Mouse (Mus musculus) skeletal muscle tissue, adult 2 months (tissue): ENCODE measurements around the gene F5.

ENCODE experiments used
- DNase-seq: peaks from one replicate; pipeline ENCODE4 v3.0.0-alpha.2; 2012; ENCODE audit warnings: low read depth, low spot score

F5 gene

GRCm38 (mm10) chr1:164158571-164158970 is 6.9 kb downstream of the F5 start:
- DNase-seq = peak; percentile 17

DNA sequence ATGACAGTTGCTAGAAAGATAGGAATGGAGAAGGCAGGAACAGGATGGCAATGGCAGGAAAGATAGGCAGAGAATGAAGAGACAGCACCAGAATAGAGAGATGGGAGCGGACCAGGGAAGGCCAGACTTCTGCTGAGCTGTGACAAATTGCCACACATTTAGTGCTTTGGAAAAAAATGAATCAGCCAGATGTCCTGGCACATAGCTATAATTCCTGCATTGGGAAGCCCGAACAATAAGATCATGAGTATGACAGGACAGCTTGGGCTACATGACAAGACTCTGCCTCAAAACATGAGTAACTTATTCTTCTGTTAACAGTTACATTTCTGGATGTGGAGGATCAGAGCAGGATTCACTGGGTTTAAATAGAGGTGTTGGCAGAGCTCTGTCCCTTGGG is 8.1 kb downstream of the F5 start:
- peak; percentile 45 for DNase-seq

- no peak for DNase-seq
Observed at GRCm38 (mm10) chr1:164162745-164163144, 11.1 kb downstream of the F5 start.

- DNase-seq = no peak
Observed at GRCm38 (mm10) chr1:164168818-164169217, 17.2 kb downstream of the F5 start.

DNA sequence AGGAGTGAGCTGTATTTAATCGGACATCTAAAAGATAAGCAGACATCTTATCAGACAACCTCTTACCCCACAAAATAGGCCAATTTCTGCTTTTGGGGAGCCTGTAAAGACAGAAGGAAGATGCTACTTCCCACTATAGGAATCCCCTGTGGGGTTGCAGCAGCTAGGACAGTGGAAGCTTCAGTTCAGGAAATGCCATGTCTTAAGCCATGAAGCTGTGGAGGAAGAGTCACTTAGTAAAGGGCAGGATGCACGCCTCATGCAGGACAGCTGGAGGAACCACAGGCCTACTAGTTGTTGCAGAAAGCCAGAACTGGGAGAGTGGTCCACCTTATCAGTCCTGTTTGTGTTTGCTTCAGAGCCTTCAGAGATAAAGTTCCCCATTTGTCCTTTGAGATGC is 18.8 kb downstream of the F5 start:
- no peak for DNase-seq

- DNase-seq = no peak
Observed at GRCm38 (mm10) chr1:164173145-164173544, 21.5 kb downstream of the F5 start.

DNA sequence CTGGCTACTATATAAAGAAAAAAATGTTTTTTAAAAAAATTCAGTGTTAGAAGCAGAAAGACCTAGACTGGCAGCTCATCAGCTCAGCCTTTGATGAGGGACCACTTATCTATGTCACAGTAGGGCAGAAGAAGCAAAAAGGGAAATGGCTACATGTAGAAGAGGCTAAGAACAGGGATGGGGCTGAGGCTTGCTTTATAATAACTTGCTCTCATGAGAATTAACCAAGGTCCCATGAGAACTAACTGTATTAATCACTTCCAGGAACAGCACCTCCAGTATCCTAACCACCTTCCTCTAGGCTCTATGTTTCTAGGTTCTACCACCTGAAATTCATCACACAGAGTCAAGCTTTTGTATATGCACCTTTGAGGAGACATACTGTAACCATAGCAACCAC is 25.2 kb downstream of the F5 start:
- DNase-seq = no peak

DNA sequence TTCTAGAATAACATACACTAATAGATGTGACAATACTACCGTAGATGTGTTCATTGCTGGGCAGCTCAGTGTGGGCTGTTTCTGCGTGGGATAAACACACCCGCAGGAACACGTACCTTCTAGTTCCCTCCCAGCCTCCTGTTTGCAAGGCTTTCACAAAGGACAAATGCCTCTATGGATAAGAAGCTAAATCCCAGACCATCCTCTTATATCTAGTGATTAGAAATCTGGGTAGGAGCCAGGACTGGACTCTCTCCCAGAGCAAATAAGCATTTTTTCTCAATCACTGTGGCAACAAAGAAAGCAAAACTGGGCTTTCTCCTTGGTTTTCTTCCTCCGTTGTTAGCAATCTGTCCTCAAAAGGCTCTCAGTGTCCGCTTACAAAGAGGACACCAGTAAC is 26.8 kb downstream of the F5 start:
- DNase-seq = no peak

DNA sequence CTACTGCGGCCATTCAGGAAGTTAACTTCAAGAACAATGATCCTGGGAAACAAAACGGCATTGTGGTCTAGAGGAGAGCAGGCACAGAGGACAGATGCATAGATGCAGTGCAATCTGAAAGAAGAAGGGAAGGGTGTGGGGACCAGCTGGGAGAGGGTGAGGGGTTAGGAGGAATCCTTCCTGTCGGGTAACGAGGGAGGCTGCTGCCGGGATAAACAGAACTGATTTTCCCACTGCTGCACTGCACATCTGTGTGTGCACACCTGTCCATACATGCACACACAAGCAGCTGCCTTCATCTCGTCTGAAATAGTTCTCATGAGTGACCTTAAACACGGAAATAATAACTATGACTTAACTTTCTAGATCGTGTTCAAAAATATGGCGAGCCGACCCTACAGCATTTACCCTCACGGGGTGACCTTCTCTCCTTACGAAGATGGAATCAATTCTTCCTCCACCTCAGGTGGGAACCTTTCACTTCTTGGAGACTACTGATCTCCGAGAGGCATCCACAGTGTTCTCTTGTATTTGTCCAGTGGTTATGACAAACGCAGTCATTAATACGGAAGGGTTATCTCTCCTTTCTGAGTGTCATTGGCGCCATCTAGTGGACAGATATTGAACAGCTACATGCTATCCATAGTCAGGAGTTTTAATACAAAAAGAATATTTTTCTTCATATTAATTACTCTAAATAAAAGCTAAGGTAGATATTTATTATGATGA is 32.7 kb downstream of the F5 start:
- DNase-seq = peak; percentile 41

DNA sequence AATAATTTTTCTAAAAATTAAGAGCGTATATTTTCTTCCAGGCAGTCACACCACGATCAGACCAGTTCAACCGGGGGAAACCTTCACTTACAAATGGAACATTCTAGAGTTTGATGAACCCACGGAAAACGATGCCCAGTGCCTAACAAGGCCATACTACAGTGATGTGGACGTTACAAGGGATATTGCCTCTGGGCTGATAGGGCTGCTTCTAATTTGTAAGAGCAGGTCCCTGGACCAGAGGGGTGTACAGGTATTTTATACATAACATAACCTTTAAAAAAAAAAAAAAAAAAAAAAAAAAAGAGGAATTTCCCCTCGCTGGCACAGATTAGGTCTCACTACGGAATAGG is 33.2 kb downstream of the F5 start:
- no peak for DNase-seq

DNA sequence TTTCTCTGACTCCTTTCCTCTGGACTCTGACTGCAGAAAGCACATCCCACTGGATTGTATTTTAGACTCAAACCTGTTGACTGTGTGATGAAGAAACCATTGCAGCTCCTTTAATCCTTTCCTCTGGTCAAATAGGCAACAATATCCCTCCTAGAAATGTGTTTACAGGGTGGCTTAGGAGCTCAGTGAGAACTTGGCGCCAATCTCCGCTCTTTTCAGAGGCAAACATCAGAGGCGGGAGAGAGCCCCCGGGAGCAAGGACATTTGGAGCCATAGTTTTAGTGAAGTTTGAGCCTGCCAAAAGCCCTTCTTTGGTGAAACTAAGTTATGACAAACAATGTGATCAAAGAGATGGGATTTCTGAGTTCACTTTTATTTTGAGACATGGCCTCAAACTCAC is 33.7 kb downstream of the F5 start:
- no peak for DNase-seq

DNA sequence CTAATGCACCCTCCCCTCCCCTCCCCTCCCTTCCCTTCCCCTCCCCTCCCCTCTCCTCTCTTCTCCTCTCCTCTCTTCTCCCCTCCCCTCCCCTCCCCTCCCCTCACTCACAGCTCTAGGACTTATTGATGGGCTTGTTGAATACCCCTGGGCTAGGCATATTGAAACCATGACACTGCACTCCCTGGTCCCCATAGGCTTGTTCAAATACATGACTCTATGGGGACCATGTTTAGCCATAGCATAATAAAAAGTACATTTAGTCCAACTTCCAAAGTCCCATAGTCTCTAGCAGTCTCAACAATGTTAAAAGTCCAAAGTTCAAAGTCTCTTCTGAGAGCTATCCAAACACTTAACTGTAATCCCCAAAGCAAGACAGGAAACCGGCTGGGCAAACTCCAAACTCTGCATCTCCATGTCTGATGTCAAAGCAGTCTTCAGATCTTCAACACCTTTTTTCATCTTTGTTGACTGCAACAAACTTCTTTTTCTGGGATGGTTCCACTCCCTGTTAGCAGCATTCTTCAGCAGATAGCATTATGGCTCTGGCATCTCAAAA is 35.4 kb downstream of the F5 start:
- no peak for DNase-seq

- DNase-seq = no peak
Observed at GRCm38 (mm10) chr1:164199551-164199950, 47.9 kb downstream of the F5 start.

DNA sequence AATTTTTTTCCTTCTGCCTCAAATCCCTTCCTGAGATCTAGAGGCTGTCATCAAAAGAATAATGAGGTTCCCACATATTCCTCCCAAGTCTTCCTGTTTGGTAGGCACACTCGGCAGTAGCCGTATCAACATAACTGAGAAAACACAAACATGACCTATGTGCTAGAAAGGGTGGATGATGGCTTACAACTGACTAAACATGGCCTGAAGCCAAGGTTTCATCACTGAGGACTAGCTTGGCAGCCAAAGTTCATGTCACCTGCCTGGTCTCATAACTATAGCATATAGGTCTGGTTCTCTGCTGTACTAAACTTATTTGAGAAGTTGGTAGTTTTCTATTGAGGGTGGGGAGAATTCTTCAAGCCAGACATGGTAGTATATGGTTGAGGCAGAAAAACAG is 56.8 kb downstream of the F5 start:
- no peak for DNase-seq

GRCm38 (mm10) chr1:164210899-164211298 is 59.3 kb downstream of the F5 start:
- no peak for DNase-seq

DNA sequence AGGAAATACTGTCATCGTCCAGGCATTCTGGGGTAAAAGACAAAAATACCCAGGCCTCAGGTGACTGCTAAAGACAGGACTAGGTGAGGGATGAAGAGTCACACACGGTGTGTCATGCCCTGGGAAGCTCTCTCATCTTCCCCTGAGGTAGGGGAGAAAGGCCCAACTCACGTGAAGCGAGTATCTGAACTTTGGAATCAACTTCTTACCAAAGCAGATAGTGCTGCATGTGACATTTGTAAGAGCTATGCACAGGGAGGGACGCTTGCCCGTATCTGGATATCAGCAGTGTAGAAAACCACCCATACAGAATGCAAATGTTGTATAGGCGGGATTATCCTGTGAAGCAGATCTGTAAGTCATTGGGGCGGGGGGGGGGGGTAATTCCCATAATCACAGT is 61.0 kb downstream of the F5 start:
- DNase-seq = no peak

DNA sequence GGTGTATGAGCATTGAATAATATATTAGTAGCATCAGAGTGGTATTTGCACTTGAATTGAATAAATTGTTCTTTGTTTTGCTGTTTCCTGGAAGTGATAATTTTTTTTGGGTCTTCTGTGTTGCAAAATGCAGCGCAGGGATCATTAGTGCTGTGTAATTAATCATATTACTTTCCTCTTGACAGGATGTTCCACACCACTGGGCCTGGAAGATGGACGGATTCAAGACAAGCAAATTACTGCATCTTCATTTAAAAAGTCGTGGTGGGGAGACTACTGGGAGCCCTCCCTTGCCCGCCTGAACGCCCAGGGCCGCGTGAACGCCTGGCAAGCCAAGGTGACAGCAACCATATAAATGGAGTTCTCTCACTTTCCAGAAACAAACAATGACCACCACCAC is 62.6 kb downstream of the F5 start:
- DNase-seq = no peak

DNA sequence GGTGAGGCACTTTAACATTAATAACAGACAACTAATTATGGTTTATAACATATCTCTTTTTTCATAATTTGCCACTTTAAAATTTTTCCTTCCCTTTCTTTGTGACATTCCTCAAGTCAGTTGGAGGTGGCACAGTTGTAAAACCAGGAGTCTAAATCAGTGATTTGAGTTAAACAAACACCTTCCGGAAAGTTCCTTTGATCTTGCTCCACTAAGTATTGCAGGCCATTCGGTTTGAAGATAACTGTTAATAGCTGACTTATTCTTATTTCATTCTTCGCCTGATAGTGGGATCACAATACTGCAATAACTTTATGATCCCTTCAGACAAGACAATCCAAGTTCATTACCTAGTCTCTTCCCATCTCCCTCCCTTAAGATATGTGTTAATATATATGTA is 63.5 kb downstream of the F5 start:
- DNase-seq = no peak

- peak; percentile 27 for DNase-seq
Observed at GRCm38 (mm10) chr1:164215540-164215939, 63.9 kb downstream of the F5 start.

DNA sequence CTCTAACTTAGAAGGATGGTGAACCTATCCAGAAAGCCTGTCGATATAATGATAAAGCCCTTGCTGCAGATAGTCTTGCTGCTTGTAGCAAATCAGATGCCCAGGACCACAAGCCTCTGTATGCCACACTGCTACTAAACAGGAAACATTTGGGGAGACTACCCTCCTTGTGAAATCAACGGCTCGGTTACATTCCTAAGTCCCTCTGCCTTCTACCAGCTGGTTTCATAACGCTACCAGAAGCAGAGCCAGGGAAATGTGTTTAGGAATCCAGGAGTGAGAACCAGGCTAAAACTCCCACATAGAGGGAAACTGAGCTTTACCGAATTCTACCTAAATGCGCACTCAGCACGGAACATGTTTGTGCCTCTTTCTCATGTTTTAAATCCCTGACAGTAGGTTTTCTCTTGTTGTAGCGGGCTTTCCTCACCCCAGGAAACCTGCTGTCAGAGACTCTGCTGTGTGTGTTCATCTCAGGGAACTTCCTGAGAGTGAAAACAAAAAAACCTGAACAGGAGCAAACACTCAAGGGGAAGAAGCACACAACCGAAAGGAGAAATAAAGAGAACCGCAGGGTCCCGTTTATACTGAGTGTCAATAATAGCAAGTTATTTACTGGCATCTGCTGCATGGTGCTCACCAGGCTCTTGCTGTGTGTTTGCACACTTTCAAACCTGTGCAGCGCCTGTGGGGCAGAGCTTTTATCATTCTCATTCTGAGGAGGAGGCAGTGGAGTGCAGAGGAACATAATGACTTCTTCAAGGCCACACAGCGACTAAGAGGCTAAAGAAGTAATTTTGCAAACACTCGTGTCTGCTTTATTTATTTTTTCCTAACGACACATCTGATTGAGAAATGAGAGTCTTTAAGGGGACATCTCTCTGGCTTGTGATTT is 66.4 kb downstream of the F5 start:
- DNase-seq = no peak

- no peak for DNase-seq
Observed at GRCm38 (mm10) chr1:164220261-164220660, 68.6 kb downstream of the F5 start.

GRCm38 (mm10) chr1:164223089-164223488 is 71.5 kb downstream of the F5 start:
- DNase-seq = no peak
